Mouse (Mus musculus): Measurements from ENCODE around the gene Ryr3.

Gene Ryr3

GRCm38 (mm10) chr2:112617206-112617605 is 599.7 kb downstream of the Ryr3 start:
- DNase-seq, result no peak

- DNase-seq, result no peak
Measured at GRCm38 (mm10) chr2:112614375-112614774, 602.5 kb downstream of the Ryr3 start.

DNA sequence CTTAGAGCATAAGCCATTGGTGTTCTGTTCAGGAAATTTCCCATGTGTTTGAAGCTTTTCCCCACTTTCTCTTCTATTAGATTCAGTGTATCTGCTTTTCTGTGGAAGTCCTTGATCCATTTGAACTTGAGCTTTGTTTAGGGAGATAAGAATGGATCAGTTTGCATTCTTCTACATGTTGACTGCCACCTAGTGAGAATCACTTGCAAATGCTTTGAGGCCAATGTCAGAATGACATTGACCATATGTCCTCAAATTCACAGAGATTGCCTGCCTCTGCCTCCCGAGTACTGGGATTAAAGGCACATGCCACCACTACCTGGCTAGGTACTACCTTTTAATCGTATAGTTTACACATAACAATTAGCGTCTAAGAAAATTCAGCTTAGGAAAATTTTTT is 604.3 kb downstream of the Ryr3 start:
- no peak for DNase-seq

GRCm38 (mm10) chr2:112606536-112606935 is 610.4 kb downstream of the Ryr3 start:
- no peak for DNase-seq

DNA sequence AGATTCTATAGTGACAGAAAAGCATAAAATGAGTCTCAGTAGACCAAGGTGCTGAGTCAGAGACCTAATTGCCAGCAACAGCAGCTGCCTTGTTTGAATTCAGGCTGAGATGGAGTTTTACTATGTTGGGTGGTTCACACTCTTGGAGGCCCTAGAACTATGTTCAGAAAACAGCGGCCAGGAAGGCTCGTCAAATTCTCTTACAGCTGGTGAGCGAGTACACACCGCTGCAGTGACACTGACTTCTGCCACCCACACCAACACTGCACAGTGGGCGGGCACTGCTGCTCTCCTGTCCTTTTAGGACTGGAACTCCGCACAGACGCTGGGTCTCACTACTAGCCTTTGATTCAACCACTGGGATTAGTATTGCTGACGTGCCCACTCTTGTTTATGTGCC is 614.4 kb downstream of the Ryr3 start:
- no peak for DNase-seq

DNA sequence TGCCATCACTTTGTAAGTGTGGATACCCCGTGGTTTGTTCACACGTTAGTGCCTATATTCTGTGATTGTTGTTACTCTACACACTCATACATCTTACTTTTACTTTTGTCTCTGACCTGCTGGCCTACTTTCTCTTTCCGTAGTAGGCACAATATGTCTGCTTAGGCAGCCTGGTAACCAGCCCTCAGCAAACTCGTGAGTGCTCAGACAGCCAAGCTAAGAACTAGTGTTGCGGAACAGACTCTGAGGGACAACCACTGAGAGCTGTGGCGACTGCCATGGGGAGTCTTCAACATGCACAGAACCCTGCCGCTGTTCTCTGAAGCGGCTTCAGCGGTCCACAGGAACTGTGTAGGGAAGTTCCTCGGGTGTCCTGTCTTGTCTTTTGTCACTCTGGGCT is 616.7 kb downstream of the Ryr3 start:
- DNase-seq, result no peak

- DNase-seq, result no peak
Measured at GRCm38 (mm10) chr2:112597064-112597463, 619.8 kb downstream of the Ryr3 start.

DNA sequence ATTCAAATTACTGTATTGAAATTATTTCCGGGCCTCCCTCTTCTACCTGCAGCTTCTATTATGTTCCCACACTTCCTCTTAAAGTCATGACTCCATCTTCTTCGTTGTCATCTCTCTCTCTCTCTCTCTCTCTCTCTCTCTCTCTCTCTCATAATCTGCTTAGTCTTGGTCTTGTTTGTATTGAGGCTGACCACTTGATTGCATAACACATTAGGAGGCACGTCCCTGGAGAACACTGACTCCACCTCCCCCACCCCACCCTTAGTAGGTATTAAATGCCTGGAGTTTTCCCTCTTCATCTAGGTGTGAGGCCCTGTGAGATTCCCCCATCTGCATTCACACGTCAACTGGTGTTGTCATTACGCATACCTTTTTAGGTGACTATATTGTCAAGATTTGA is 620.5 kb downstream of the Ryr3 start:
- no peak for DNase-seq

- no peak for DNase-seq
Measured at GRCm38 (mm10) chr2:112595807-112596206, 621.1 kb downstream of the Ryr3 start.

GRCm38 (mm10) chr2:112593781-112594180 is 623.1 kb downstream of the Ryr3 start:
- no peak for DNase-seq

GRCm38 (mm10) chr2:112593322-112593721 is 623.6 kb downstream of the Ryr3 start:
- DNase-seq, result no peak

GRCm38 (mm10) chr2:112591451-112591871 is 625.4 kb downstream of the Ryr3 start:
- no peak for DNase-seq

DNA sequence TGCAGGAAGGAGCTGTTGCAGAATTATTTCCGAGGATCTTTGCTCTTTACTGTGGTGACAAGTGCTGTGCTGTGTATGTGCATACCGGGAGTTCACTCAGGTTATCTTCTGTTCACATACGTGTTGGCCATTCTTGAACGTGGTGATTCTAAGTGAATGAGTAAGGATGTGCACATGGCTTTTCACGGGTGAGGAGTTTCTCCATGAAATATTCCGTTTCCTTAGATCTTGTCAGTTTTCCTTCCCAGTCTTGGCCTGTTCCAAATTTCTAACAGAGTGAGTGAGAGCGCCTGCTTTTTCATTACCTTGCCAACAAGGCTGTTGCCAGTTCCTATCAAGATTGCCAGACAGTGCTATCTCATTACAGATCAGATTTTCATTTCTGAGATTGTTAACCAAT is 625.9 kb downstream of the Ryr3 start:
- DNase-seq, result no peak
